Mouse (Mus musculus) cerebellum, postnatal 10 days (tissue): ENCODE measurements at regions not wholly inside any gene's neighbourhood (a gene's known extent, or its start where the extent isn't known, plus 50 kb on each side); places are given as distances from the start of the nearest gene placed in this dataset.

Experiments used
- DNase-seq, 2 experiments: peaks; one replicate each; pipeline ENCODE4 v3.0.0; 2021; ENCODE audit warnings: mixed read lengths in 2 of 2

GRCm38 (mm10) chr6:51287807-51288206, 144.7 kb upstream of the Nfe2l3 start:
- DNase-seq = no peak

DNA sequence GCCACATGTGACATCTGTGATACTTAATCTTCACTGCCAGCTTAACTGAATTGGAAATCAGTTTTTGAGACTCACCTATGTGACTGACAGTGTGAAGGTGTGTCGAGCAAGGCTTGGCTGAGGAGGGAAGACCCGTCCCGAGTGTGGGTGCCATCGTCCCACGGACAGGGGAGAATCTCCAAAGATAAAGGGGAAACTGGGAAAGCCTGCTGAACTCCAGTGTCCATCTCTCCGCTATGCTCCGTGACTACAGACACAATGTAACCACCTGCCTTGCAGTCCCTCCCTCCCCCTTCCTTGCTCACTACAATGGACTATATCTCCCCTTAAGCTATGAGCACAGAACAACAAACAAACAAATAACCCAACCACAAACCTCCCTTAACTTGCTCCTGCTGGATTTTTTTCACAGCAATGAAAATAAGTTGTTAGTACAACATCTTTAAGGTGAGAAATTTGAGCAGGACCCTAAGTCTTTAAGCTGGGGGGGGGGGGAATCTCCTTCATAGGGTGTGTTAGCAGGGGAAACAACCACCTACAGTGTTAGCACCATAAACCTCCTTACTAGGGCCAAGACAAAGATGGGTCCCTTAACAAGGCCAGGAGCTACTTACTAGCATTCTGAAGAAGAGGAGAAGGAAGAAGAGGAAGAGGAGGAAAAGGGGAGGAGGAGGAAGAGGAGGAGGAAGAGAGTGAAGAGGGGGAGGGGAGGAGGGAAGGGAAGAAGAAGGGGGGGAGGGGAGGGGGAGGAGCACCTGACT, 144.0 kb upstream of the Nfe2l3 start:
- no peak for DNase-seq

GRCm38 (mm10) chr6:51289067-51289725, 143.3 kb upstream of the Nfe2l3 start:
- DNase-seq = peak; percentile 13 to 19

DNA sequence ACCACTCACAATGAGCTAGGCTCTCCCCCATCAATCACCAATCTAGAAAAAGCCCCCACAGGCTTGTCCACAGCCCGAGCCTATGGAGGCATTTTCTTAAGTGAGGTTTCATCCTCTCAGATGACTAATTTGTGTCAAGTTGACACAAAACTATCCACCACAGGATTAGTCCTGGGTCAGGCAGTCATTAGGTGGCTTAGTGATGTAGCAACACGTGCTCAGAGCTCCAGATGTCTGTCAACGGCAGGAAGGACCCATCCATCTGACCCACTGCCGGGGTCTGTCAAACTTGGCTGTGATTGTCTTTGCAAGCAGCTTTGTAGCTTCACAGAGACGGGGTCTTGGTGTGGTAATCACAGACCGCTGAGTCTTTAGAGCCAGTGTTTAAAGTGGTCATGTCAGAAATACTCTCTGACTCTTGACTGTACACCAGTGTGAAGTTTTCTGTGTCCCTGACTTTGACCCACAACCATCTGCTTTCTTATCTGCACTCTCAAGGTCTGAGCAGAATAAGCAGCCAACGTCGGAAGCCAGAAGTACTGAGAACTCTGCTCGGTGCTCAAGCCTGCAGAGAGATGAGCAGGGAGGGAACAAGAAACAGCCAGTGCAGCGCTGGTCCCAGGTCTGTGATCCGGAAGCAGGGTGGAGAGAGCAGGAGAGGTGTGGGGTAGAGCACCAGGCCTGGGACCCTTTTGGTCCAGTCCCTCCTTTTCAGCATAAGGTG, 131.6 kb upstream of the Nfe2l3 start:
- no peak for DNase-seq

DNA sequence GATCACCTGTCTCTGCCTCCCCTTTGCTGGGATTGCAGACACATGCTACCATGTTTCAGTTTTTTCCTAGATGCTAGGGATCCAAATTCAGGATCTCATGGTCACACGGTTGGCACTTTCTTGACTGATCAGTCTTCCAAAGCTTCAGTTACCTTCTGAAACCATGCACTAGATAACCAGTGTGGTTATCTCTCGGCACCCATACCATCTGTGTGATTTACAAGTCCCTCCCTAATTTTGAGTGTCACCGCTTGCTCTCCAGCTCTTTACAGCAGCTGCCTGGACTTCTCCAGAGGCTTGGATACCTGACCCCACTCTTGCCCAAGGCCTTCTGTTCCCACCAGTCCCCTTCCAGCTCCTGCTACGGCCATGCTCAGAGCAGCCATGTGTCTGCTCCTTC, 130.6 kb upstream of the Nfe2l3 start:
- DNase-seq = no peak

- DNase-seq = no peak
Observed at GRCm38 (mm10) chr6:51302240-51302639, 130.2 kb upstream of the Nfe2l3 start.

DNA sequence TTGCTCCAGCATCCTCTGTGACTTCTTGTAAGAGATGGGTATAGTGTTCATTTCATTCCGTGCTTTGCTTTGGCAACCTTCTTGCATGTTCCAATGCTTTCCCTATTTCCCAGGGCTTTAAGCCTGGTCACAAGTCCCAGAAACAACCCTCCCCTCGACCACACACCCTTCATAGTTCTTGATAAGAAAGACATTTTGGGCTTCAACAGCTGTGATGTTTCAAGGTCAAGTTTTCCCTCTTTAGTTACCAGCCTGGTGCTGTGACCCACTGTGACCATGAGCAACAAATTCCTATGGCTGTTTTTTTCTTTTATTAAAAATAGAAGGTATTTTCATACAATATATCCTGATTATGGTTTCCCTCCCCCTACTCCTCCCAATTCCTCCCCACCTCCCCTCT, 114.1 kb upstream of the Nfe2l3 start:
- no peak for DNase-seq

DNA sequence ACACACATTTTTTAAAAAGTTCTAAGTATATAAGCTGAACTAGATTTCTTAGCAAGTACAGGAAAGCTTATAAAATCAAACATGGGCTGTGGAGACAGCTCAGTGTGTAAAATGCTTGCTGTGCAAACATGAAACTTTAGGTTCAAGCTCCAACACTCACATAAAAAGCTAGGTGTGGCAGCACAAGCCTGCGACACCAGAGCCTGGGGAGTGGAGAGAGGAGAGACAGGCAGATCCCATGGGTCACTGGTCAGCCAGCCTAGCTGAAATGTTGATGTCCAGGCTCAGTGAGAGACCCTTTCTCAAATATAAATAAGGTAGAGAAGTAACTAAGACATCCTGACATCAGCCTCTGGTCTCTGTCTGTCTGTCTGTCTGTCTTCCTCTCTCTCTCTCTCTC, 112.5 kb upstream of the Nfe2l3 start:
- no peak for DNase-seq

- no peak for DNase-seq
Observed at GRCm38 (mm10) chr6:51320676-51321419, 111.6 kb upstream of the Nfe2l3 start.

DNA sequence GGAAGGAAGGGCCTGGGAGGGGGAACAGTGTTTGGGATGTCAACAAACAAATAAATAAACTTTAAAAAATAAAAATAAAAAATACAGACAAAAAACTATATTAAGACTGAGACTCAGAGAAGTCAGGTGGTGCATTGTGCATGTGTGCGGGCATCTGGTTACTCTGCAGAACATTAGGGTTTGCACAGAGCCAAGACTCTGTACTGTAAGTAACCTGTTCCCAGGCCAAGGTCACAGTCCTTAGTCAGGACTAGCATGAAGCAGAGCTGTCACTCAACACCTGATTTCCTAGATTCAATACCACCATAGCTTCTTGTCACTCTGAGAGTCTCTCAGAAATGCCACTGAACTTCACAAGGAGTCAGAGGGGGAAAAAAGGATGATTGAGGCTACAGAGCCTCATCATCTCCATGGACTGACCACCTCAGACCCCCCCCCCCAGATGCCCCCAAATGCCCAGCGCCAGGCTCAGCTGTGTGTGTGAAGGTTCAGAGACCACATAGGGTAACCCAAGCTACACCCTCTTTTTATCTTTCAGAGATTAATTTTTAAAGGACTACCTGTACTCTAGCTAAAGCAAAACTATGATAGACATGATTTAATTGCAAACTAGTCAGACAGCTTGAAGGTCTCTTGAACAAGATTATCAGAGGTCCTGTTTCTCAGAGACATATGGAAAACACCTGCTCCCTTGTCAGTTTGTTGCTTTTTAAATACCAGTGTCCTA, 106.2 kb upstream of the Nfe2l3 start:
- no peak for DNase-seq

- peak in 1 of 2 experiments; percentile 24 for DNase-seq
Observed at GRCm38 (mm10) chr6:51329070-51329995, 103.1 kb upstream of the Nfe2l3 start.

DNA sequence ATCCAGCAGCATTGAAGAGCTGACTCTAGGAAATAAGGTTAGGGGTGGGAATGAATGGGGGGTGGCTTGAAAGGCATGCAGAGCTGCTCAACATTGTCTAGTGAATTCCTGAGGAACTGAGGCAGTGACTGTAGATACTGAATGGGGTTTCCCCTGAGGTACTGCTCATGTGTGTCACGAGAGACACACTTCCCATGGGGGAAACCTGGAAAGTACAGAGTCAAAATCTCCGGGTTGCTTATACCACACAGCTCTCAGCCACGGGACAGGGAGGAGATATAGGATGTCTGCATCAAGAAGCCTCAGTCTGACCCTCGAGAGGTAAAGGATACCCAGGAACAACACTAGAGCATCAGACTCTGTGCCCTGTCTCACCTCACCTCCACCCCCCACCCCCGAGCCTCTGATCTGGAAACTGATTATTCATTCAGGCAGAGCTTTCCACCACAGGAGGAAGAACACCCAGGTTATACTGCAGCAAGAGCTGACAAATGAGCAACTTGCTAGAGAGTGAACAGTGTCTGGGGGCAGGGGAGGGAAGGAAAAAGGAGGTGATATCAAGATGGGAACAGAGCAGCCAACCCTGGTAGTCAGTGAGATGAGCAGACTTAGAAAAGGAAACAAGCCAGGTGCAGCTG, 102.3 kb upstream of the Nfe2l3 start:
- DNase-seq = no peak

DNA sequence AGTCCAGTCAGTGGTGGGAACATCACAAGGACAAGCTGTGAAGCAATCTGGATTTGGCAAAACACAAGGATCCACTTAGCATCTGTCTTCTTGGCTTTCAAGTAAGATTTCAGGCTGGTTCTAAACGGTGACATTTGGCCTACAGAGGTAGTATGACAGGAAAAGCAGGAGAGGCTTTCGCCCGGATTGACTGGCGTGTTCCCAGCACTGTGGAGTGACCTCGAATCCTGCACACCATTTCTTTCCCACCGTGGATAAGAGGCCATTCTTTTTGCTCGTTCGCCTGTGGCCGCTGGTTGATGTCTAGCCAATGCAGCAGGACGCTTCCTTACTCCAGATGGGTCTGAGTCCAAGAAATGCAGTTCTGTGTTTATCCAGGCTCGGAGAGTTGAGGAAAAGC, 99.6 kb upstream of the Nfe2l3 start:
- peak; percentile 56 to 62 for DNase-seq

DNA sequence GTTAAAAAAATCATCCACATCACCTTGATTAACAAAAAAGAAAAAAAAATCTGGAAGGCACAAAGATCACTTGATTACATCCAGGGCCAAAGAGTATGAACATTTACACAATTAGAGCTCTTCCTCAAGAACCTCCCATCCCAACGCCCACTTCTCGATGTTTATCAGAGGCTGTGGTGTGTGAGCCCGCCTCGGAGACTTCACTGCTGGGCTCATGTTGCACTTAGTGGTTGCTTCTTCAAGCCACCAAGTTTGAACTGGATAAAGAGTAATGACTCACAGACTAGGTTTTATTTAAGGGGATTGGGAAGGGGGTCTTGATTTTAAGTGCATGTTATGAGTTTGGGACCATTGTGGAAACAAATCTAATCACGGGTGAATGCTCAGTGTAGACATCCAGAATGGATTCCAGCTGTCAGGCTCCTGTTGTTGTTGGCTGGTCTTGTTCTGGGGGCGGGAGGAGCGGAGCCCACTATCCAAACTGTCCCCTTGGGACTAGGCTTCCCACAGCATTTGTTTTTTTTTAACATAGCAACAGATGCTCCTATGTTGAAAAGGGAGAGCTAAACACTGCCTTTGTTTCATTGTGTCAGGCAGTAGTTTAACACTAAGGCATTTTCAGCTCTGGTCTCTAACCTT, 98.6 kb upstream of the Nfe2l3 start:
- DNase-seq = peak in 1 of 2 experiments; percentile 14

- DNase-seq = no peak
Observed at GRCm38 (mm10) chr6:51335314-51335713, 97.2 kb upstream of the Nfe2l3 start.

DNA sequence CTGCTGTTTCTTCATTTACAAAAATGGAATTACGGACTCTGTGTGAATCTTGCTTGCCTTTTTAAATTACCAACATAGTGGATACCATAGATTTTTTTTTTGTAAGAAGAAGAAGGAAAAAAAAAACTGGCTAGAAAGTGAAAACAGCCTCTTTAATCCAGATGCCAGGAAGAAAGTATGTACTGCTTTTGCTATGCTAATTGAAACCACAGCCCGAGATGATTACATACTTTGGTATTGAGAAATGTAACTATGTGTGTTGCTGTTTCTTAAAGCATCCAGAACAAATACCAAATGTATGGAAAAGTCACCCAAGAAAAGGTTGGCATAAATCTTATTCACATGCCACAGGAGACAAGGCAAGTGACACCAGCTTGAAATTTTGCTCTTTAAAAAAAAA, 93.2 kb upstream of the Nfe2l3 start:
- no peak for DNase-seq

- no peak for DNase-seq
Observed at GRCm38 (mm10) chr6:51347721-51348120, 84.7 kb upstream of the Nfe2l3 start.

DNA sequence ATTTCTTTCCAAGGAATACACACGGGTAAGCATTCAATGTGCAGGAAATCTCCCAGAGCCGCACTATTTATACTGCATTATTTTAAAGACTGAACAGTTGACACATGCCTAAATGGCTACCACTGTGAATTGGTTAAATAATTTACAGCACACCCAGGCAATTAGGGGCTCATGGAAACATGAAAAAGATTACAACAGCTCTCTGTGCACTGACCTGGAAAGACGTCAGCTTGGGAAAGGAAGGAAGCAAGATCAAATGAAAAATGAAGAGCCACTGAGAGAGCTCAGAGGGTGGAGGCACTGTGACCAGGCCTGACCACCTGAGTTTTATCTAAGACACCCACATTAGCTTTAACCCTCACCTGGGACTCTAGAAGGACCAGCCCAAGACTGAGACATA, 82.7 kb upstream of the Nfe2l3 start:
- DNase-seq = no peak

DNA sequence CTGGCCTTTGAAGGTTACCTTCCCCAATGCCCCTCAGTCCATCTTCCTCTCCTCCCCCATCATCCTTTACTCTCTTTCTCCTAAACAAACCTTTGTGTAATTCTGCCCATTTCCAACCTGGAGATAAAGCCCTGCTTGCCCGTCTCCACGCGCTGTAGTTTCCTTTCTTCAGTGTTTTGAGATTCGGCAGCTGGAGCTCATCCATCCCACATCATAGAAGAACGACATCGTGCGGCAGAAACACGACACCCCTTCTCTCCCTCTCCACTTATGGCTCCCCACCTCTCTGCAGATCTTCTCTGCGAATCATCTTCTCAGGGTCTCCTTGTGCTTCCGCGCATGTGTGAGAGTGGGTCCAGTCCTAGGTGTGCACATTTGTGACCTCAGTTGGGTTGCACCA, 77.4 kb upstream of the Nfe2l3 start:
- no peak for DNase-seq

GRCm38 (mm10) chr6:51361611-51362180, 70.8 kb upstream of the Nfe2l3 start:
- no peak for DNase-seq
